Mouse (Mus musculus): Measurements from ENCODE around the gene Denr. TPM values are rescaled to one million over a fixed set of nuclear protein-coding genes. Genes with fewer than 3 reads are reported as not detected.

The Denr gene
- polyA plus RNA-seq, 1 experiment: 9.7 TPM

- TF ChIP-seq POLR2A (IDR thresholded peaks at IDR 0.05; ENCODE audit: control insufficient read depth, extremely low read depth, insufficient read depth, low read length, poor library complexity) (no peak), CTCF (IDR thresholded peaks at IDR 0.05; ENCODE audit: borderline replicate concordance, control insufficient read depth, extremely low read depth, insufficient read depth, low read length, poor library complexity) (no peak)
- no peak overlapping the region for H3K4me3 ChIP-seq (ENCODE audit: control insufficient read depth, insufficient read depth, low read length)
- WGBS: 75% methylated on average over 11 of the region's 11 CpGs
- H3K36me3 ChIP-seq (ENCODE audit: control insufficient read depth, insufficient read depth, low read length): no peaks in the 10 kb centered on the region
- H3K27ac ChIP-seq (ENCODE audit: control insufficient read depth, insufficient read depth, low read length): no peak overlapping the region
- no peak for DNase-seq
- H3K4me1 ChIP-seq (replicated peaks; ENCODE audit: control insufficient read depth, insufficient read depth, low read length): peaks cover 10% of the 10 kb centered on the region
- no peaks in the 10 kb centered on the region for H3K27me3 ChIP-seq (ENCODE audit: control insufficient read depth, insufficient read depth, low read length)
Measured at GRCm38 (mm10) chr5:123904059-123904672, 2.8 kb upstream of the Denr start.

- DNase-seq: no peak
- Histone ChIP-seq H3K27ac (ENCODE audit: control insufficient read depth, insufficient read depth, low read length) (no peak overlapping the region), H3K27me3 (ENCODE audit: control insufficient read depth, insufficient read depth, low read length) (no peaks in the 10 kb centered on the region), H3K4me3 (ENCODE audit: control insufficient read depth, insufficient read depth, low read length) (no peak overlapping the region), H3K36me3 (ENCODE audit: control insufficient read depth, insufficient read depth, low read length) (no peaks in the 10 kb centered on the region), H3K4me1 (replicated peaks; ENCODE audit: control insufficient read depth, insufficient read depth, low read length) (peaks cover 10% of the 10 kb centered on the region)
- WGBS: 50% methylated on average over 17 of the region's 17 CpGs
- TF ChIP-seq POLR2A (IDR thresholded peaks at IDR 0.05; ENCODE audit: control insufficient read depth, extremely low read depth, insufficient read depth, low read length, poor library complexity) (no peak), CTCF (IDR thresholded peaks at IDR 0.05; ENCODE audit: borderline replicate concordance, control insufficient read depth, extremely low read depth, insufficient read depth, low read length, poor library complexity) (no peak)
Measured at GRCm38 (mm10) chr5:123906146-123906975, 614 bp upstream of the Denr start.

GRCm38 (mm10) chr5:123907631-123907977 is 629 bp downstream of the Denr start:
- no peak for DNase-seq
- Histone ChIP-seq H3K4me3 (ENCODE audit: control insufficient read depth, insufficient read depth, low read length) (peak overlapping the region; percentile 77), H3K27ac (ENCODE audit: control insufficient read depth, insufficient read depth, low read length) (peak overlapping the region; percentile 37; the same call in 1 of the 2 replicates), H3K36me3 (ENCODE audit: control insufficient read depth, insufficient read depth, low read length) (no peaks in the 10 kb centered on the region), H3K4me1 (replicated peaks; ENCODE audit: control insufficient read depth, insufficient read depth, low read length) (peaks cover 10% of the 10 kb centered on the region), H3K27me3 (ENCODE audit: control insufficient read depth, insufficient read depth, low read length) (no peaks in the 10 kb centered on the region)
- TF ChIP-seq CTCF (IDR thresholded peaks at IDR 0.05; ENCODE audit: borderline replicate concordance, control insufficient read depth, extremely low read depth, insufficient read depth, low read length, poor library complexity) (no peak), POLR2A (IDR thresholded peaks at IDR 0.05; ENCODE audit: control insufficient read depth, extremely low read depth, insufficient read depth, low read length, poor library complexity) (no peak)
- 5% methylated on average over 10 of the region's 10 CpGs for WGBS

GRCm38 (mm10) chr5:123914852-123915251 is 7.9 kb downstream of the Denr start:
- TF ChIP-seq POLR2A (IDR thresholded peaks at IDR 0.05; ENCODE audit: control insufficient read depth, extremely low read depth, insufficient read depth, low read length, poor library complexity): no peak
- no peak for TF ChIP-seq CTCF (IDR thresholded peaks at IDR 0.05; ENCODE audit: borderline replicate concordance, control insufficient read depth, extremely low read depth, insufficient read depth, low read length, poor library complexity)
- no peak overlapping the region for H3K4me3 ChIP-seq (ENCODE audit: control insufficient read depth, insufficient read depth, low read length)
- DNase-seq: no peak
- WGBS: 17% methylated on average over 3 of the region's 3 CpGs
- no peaks in the 10 kb centered on the region for H3K27me3 ChIP-seq (ENCODE audit: control insufficient read depth, insufficient read depth, low read length)
- H3K27ac ChIP-seq (ENCODE audit: control insufficient read depth, insufficient read depth, low read length): peak overlapping the region; percentile 14; the same call in 1 of the 2 replicates
- peaks cover 15% of the 10 kb centered on the region for H3K4me1 ChIP-seq (replicated peaks; ENCODE audit: control insufficient read depth, insufficient read depth, low read length)
- H3K36me3 ChIP-seq (ENCODE audit: control insufficient read depth, insufficient read depth, low read length): peaks cover 23% of the 10 kb centered on the region

- no peak overlapping the region for H3K4me3 ChIP-seq (ENCODE audit: control insufficient read depth, insufficient read depth, low read length)
- H3K27me3 ChIP-seq (ENCODE audit: control insufficient read depth, insufficient read depth, low read length): no peaks in the 10 kb centered on the region
- DNase-seq: no peak
- H3K36me3 ChIP-seq (ENCODE audit: control insufficient read depth, insufficient read depth, low read length): peaks cover 47% of the 10 kb centered on the region
- peaks cover 12% of the 10 kb centered on the region for H3K4me1 ChIP-seq (replicated peaks; ENCODE audit: control insufficient read depth, insufficient read depth, low read length)
- 45% methylated on average over 6 of the region's 6 CpGs for WGBS
- H3K27ac ChIP-seq (ENCODE audit: control insufficient read depth, insufficient read depth, low read length): peak overlapping the region; percentile 69
- TF ChIP-seq CTCF (IDR thresholded peaks at IDR 0.05; ENCODE audit: borderline replicate concordance, control insufficient read depth, extremely low read depth, insufficient read depth, low read length, poor library complexity): no peak
Measured at GRCm38 (mm10) chr5:123922112-123922511, 15.1 kb downstream of the Denr start.

- peaks cover 13% of the 10 kb centered on the region for H3K4me1 ChIP-seq (replicated peaks; ENCODE audit: control insufficient read depth, insufficient read depth, low read length)
- TF ChIP-seq CTCF (IDR thresholded peaks at IDR 0.05; ENCODE audit: borderline replicate concordance, control insufficient read depth, extremely low read depth, insufficient read depth, low read length, poor library complexity): no peak
- TF ChIP-seq POLR2A (IDR thresholded peaks at IDR 0.05; ENCODE audit: control insufficient read depth, extremely low read depth, insufficient read depth, low read length, poor library complexity): no peak
- DNase-seq: no peak
- 98% methylated on average over 9 of the region's 9 CpGs for WGBS
- H3K27ac ChIP-seq (ENCODE audit: control insufficient read depth, insufficient read depth, low read length): no peak within 1 kb of the TSS
- peaks cover 34% of the 10 kb centered on the region for H3K36me3 ChIP-seq (ENCODE audit: control insufficient read depth, insufficient read depth, low read length)
- no peaks in the 10 kb centered on the region for H3K27me3 ChIP-seq (ENCODE audit: control insufficient read depth, insufficient read depth, low read length)
- no peak within 1 kb of the TSS for H3K4me3 ChIP-seq (ENCODE audit: control insufficient read depth, insufficient read depth, low read length)
Measured at GRCm38 (mm10) chr5:123927118-123927517, 20.1 kb downstream of the Denr start, which contains the start of gene Gm43518. Gene Gm43518 (plus strand): TSS chr5:123927418.

Measured in thymus, adult 2 months (tissue).